Mouse (Mus musculus): ENCODE results near the gene Rbms3.

DNA sequence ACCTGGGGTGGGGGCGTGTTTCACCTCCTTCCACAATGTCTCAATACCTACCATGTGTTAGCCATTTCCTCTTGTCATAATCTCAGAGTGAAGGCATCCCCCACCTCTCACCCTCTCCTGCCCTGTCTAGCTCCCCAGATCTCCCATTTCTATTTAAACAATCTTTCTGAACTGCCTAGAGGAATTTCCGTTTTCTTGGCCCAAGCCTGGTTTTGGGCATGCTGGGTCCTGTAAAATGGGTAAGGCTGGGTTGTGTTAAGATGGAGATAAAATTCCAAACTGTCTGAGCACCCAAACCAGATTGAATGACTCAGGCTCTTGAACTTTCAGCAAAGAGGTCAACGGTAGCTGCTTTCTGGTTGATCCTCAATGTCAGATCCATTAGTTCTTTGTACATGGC, 608.2 kb downstream of the Rbms3 start:
- TF ChIP-seq POLR2A (IDR thresholded peaks at IDR 0.05; ENCODE audit: borderline replicate concordance, control insufficient read depth, low read depth, low read length) (no peak), CTCF (IDR thresholded peaks at IDR 0.05; ENCODE audit: control insufficient read depth, insufficient read depth, low read length) (no peak)

All from bone marrow, adult 2 months (tissue).